Mouse (Mus musculus) adrenal gland, postnatal 10 days (tissue): ENCODE measurements around the gene Mrpl14. TPM values are rescaled to one million over a fixed set of nuclear protein-coding genes. Genes with fewer than 3 reads are reported as not detected.

Experiments used
- total RNA-seq, 2 experiments: library from RNA; stranded (reverse); gene quantifications; 2 replicates each; pipeline ENCODE4 v1.2.3; 2021

The Mrpl14 gene
- total RNA-seq, 2 experiments from 2014 or later = 131 to 137 TPM

Other genes starting within 250 kb of the Mrpl14 start
- gene Spats1, start 210.9 kb upstream of the Mrpl14 start, total RNA-seq = under 1 TPM in 1 of 2 experiments, not detected in 1; 0.48 TPM
- 10 to 100 TPM; 17.6 to 22.6 TPM for gene Aars2, start 179.5 kb upstream of the Mrpl14 start, total RNA-seq
- not detected for gene Tcte1, start 162.9 kb upstream of the Mrpl14 start, total RNA-seq
- 1 to 10 TPM; 1.2 to 3.1 TPM for gene Tmem151b, start 136.6 kb upstream of the Mrpl14 start, total RNA-seq
- gene Nfkbie, start 130.6 kb upstream of the Mrpl14 start, total RNA-seq = 1 to 10 TPM; 4.4 to 6.2 TPM
- 10 to 100 TPM; 65.9 TPM for gene Slc35b2, start 122.4 kb upstream of the Mrpl14 start, total RNA-seq
- gene Hsp90ab1, start 113.1 kb upstream of the Mrpl14 start, total RNA-seq = 1,000 to 10,000 TPM; 1,111 to 1,198 TPM
- gene Slc29a1, start 86.7 kb upstream of the Mrpl14 start, total RNA-seq = 100 to 1,000 TPM; 130 to 145 TPM
- gene Mymx, start 84.2 kb upstream of the Mrpl14 start, total RNA-seq = 1 to 10 TPM in 1 of 2 experiments, under 1 TPM in 1; 0.57 to 1.9 TPM
- gene Capn11, start 27.0 kb upstream of the Mrpl14 start, total RNA-seq = under 1 TPM in 1 of 2 experiments, not detected in 1; 0.63 TPM
- 10 to 100 TPM; 44.9 to 56.8 TPM for gene Tmem63b, start 583 bp downstream of the Mrpl14 start, total RNA-seq
- gene 1600014C23Rik, start 47.5 kb downstream of the Mrpl14 start, total RNA-seq = not detected